Mouse (Mus musculus) testis, postnatal 10 days (tissue): ENCODE measurements around the gene Axin2.
"Not testable (repeated sequence)": the region's sequence is repeated elsewhere in the genome, so short reads cannot be mapped to it uniquely, and the experiment has no call there.

Experiments
- DNase-seq: peaks from one replicate; pipeline ENCODE4 v3.0.0; 2021; ENCODE audit warnings: low spot score

The Axin2 gene

GRCm38 (mm10) chr11:108920158-108920635, at the start of gene Axin2:
Axin2 (plus strand) TSS chr11:108920349.
- peak; percentile 94 for DNase-seq

DNA sequence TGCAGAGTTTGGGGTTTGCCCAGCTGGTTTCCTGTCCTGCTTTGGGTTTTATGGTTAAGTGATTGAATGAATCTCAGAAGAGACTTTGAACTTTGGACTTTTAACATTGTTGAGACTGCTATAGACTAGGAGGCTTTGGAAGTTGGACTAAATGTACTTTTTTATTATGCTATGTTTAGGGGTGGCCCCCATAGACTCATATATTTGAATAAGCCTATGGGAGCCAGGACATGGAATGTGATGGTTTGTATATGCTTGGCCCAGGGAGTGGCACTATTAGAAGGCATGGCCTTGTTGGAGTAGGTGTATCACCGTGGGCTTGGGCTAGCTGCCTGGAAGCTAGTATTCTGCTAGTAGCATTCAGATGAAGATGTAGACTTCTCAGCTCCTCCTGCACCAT, 48.9 kb upstream of the Axin2 start:
- not testable (repeated sequence) for DNase-seq

DNA sequence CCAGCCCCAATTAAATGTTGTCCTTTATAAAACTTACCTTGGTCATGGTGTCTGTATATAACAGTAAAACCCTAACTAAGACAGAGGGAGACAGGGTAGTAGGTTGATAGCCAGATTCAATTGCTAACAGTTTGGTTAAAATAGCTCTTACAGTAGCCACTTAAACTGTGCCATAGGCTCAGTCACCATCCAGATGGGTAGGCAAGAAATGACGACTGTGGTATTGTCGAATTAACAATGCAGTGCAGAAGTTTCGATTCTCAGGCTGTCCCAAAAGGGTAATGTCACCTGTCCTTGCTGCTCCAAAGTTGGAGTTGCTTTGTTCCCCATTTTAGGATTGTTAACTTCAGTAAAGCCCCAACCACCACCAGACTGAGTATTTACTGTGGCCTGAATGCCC, 48.4 kb upstream of the Axin2 start:
- DNase-seq = no peak

DNA sequence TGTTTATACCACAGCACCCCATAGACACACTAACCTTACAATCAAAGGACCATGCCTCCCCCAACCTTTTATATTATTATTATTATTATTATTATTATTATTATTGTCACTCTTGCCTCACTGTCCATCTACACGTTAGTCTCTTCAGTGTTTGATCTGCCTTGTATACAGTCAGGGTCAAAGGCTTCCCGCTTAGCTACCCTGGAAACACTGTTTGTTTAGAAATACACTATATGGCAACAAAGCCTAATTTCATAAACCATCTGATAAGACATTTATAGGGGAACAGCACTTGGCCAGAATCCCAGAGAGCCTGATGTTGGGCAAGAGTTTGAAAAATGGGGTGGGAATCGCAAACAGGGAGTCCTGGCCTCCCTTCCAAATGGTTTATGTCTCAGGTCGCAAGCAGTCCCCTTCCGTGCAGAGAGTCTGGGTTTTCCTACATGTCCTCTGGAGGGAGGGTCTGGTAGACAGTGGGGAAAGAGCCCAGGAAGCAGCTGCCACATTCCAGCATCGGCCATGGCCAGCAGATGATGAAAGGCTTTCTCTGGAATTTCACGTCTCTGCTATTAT, 43.4 kb upstream of the Axin2 start:
- DNase-seq = no peak

- no peak for DNase-seq
Observed at GRCm38 (mm10) chr11:108877520-108877919, 42.6 kb upstream of the Axin2 start.

- DNase-seq = no peak
Observed at GRCm38 (mm10) chr11:108880546-108880945, 39.6 kb upstream of the Axin2 start.

DNA sequence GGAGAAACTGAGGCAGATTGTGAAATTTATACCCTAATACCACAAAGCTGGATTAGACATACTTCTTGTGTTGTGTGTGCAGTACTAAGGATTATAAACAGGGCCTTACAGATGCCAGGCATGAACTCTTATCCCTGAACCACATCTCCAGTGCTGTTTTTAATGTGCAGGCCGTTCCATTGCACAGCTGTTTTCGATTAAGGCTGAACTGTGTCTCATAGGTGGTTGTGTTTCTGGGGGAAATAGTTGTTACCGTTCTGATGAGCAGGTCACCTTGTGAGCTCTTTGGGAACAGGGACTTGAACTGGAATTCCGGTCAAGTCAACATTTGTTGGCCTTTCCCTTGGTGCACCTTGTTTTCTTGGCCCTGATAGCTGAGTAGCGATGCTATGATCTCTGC, 38.5 kb upstream of the Axin2 start:
- no peak for DNase-seq

- no peak for DNase-seq
Observed at GRCm38 (mm10) chr11:108885276-108885896, 34.8 kb upstream of the Axin2 start.

GRCm38 (mm10) chr11:108886060-108886459, 34.1 kb upstream of the Axin2 start:
- no peak for DNase-seq

DNA sequence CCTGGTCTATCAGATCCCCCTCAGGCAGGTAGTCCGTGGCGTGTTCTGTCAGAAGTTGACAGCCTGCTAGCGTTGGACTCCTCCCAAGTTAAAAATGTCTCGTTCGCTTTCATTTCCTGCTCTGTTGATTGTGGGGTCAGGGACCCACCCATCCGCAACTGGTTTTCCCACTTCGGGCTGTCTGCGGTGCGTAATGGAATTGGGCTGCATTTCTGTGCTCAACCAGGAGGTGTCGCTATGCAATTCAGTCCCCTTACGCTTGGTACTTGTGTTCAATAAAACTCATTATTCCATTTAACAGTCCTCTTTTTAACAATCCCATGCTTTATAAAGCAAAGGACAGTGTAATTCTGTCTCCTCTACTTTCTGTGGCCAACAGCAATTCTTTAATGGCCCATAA, 31.0 kb upstream of the Axin2 start:
- no peak for DNase-seq

- no peak for DNase-seq
Observed at GRCm38 (mm10) chr11:108890544-108890943, 29.6 kb upstream of the Axin2 start.

- DNase-seq = peak; percentile 78
Observed at GRCm38 (mm10) chr11:108891111-108891870, 28.9 kb upstream of the Axin2 start.

GRCm38 (mm10) chr11:108891871-108892380, 28.2 kb upstream of the Axin2 start:
- peak; percentile 58 for DNase-seq

DNA sequence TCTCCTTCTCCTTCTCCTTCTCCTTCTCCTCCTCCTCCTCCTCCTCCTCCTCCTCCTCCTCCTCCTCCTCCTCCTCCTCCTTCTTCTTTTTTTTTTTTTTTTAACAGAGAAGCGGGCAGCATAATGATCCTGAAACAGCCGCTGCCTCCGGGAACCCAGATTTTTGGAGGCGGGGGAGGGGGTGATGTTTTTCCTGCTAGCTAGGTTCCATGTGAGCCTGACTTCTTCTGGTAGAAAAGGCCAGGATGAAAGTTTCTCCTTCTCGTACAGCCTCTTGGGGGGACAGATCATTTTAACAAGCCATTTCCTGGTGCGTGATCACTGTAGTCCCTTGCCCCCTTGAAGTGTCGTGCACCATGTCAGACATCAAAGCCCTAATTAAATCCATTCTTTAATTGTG, 27.7 kb upstream of the Axin2 start:
- no peak for DNase-seq

DNA sequence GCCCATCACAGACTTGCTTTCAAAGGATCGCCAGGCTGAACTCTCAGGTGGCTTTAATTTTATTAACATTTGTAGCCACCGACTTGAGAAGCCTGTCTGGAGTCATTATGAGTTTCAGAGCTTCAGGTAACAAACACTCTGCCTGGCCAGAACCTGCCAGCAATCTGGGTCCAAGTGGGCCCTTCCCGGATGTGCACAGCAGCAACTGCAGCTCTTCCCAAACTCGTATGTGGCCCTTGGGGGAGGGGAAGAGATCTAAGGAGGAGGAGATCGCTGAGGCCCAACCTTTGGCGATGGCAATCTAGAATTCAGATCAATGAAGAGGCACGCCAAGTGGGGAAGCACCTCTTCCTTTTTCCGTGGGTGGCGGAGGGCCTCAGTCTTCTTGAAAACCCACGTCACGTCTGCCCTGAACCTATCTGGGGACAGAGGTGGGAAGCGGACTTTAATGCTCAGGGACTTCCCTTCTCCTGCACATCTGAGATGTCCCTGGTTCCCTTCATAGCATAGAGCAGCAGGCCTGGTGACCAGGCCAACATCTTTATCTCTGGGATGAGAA, 26.8 kb upstream of the Axin2 start:
- DNase-seq = no peak

- no peak for DNase-seq
Observed at GRCm38 (mm10) chr11:108893855-108894510, 26.2 kb upstream of the Axin2 start.

- no peak for DNase-seq
Observed at GRCm38 (mm10) chr11:108897034-108897433, 23.1 kb upstream of the Axin2 start.

DNA sequence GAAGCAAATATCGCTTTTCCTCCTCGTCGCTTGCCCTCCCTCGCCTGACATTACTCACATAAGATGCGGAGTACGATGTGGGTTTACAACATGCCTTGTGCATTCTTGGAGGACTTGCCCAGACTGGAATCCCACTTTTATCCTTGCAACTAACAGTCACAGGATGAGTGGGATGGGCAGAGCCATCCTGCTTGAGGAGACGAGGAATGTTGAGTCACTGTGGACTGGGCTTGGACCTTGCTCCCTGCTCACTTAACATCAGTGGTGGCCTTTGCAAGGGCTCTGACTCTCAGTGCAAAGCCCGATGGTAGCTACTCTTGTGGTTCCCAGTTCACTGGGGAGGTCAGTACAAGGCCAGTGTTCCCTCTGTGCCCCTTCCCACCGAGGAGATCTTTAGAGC, 22.1 kb upstream of the Axin2 start:
- no peak for DNase-seq

DNA sequence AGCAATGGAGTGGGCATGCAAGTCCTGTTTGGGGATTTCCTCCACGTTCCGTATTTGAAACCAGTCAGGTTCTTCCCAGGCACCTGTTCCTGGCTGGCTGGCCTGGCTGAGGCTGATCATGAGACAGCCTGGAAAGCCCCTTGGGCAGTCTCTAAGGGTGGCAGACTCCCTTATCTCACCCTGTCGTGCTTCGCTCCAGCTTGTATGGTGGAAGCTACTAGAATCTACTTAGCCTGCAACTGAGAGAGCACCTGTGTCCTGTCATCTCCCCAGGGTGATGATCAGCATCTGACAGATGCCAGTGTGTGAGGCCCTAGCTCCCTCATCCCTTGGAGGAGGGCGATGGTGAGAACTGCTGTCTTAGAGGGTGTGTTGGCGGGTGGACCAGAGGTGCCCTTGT, 21.7 kb upstream of the Axin2 start:
- no peak for DNase-seq

GRCm38 (mm10) chr11:108900718-108901488, 19.2 kb upstream of the Axin2 start:
- no peak for DNase-seq

- no peak for DNase-seq
Observed at GRCm38 (mm10) chr11:108901670-108902069, 18.5 kb upstream of the Axin2 start.
